9 mouse cellular contexts compared by ENCODE assay signal in the genomic region with DNA sequence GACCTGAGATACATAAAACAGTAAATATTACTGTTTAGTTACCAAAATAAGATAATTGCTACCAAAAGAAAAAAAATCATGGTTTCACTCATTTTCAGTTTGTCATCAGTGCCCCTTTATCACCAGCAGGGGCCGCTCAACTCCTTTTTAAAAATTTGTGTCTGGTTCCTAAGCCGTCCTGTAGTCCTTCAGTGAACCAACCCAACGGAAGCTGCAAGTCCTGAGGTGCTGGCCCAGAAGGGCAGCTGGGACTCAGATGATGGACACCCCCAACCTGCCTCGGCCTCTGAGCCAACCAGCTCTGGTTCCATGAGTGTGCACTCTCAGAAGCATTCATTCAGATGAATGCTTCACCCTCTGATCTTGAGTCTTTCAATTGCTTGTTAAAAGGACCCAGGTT. TPM values are rescaled to one million over a fixed set of nuclear protein-coding genes. Genes with fewer than 3 reads are reported as not detected.
A peak's percentile ranks its signal among the peaks of the same experiment; 100 is the strongest.
DNase-seq lines count a peak whose midpoint lies in the region; ATAC-seq lines count a peak whose summit lies in the region.
"Had no signal": no experiment of that assay in that cellular context is flagged by ENCODE, and none has a peak within 500 bp of the region (broad histone marks: within the 10 kb centered on the region; RNA-seq: fewer than 3 reads in every experiment).

No protein-coding gene starts in this region.

- no peak overlapping the region for H3K4me3 ChIP-seq in embryonic facial prominence, embryonic 10.5 days
- no peak overlapping the region for H3K4me3 ChIP-seq in hindbrain, embryonic 14.5 days (replicated peaks; ENCODE audit: low read length)
- no peak overlapping the region for H3K4me3 ChIP-seq in limb, embryonic 12.5 days (replicated peaks)
- H3K4me3 ChIP-seq: erythroblast, embryonic 14.5 days had no signal

- H3K27me3 ChIP-seq in embryonic facial prominence, embryonic 10.5 days (replicated peaks; ENCODE audit: low read depth, poor library complexity, severe bottlenecking) = no peaks in the 10 kb centered on the region
- no peaks in the 10 kb centered on the region for H3K27me3 ChIP-seq in hindbrain, embryonic 14.5 days (ENCODE audit: control insufficient read depth, insufficient read depth, low read length)
- H3K27me3 ChIP-seq in limb, embryonic 12.5 days = no peaks in the 10 kb centered on the region

- H3K9me3 ChIP-seq in embryonic facial prominence, embryonic 10.5 days = no peaks in the 10 kb centered on the region
- H3K9me3 ChIP-seq in hindbrain, embryonic 14.5 days (ENCODE audit: control insufficient read depth, low read length) = no peaks in the 10 kb centered on the region
- H3K9me3 ChIP-seq in limb, embryonic 12.5 days = no peaks in the 10 kb centered on the region

- ATAC-seq in hindbrain, embryonic 14.5 days (ENCODE audit: low FRiP score) = no peak
- peak; percentile 62; the same call in 1 of the 2 replicates for ATAC-seq in limb, embryonic 12.5 days (ENCODE audit: insufficient number of reproducible peaks, insufficient read depth, low FRiP score, low TSS enrichment, low read depth)
- ATAC-seq in monocyte, adult 5-6 weeks (replicated peaks; ENCODE audit: insufficient number of reproducible peaks, low FRiP score, low TSS enrichment, poor library complexity, severe bottlenecking) = peak; percentile 44; the same call in 1 of the 2 replicates

- DNase-seq in right cerebral cortex, adult 18-20 months = peak; percentile 31
- DNase-seq in right cerebral cortex, postnatal 36 days (ENCODE audit: low spot score in 2 of 2) = no peak
- peak; percentile 42 for DNase-seq in adrenal gland, adult 8-10 months
- DNase-seq in embryonic facial prominence, embryonic 10.5 days (ENCODE audit: low spot score) = peak; percentile 72
- DNase-seq in hindbrain, embryonic 14.5 days (ENCODE audit: low spot score) = peak; percentile 85
- DNase-seq in thymus, postnatal 36 days = peak; percentile 22 to 29

- no peak overlapping the region for H3K9ac ChIP-seq in hindbrain, embryonic 14.5 days
- H3K9ac ChIP-seq in limb, embryonic 12.5 days (replicated peaks) = no peak overlapping the region

- WGBS in embryonic facial prominence, embryonic 10.5 days = 5% methylated on average over 4 of the region's 4 CpGs
- 5% methylated on average over 4 of the region's 4 CpGs for WGBS in hindbrain, embryonic 14.5 days
- WGBS in limb, embryonic 12.5 days = 6% methylated on average over 4 of the region's 4 CpGs

- H3K27ac ChIP-seq in embryonic facial prominence, embryonic 10.5 days (replicated peaks) = peak overlapping the region; percentile 75
- H3K27ac ChIP-seq in hindbrain, embryonic 14.5 days = no peak overlapping the region
- no peak overlapping the region for H3K27ac ChIP-seq in limb, embryonic 12.5 days

- peaks cover 20% of the 10 kb centered on the region for H3K36me3 ChIP-seq in embryonic facial prominence, embryonic 10.5 days (replicated peaks)
- H3K36me3 ChIP-seq in hindbrain, embryonic 14.5 days (replicated peaks; ENCODE audit: control insufficient read depth, insufficient read depth) = peaks cover 16% of the 10 kb centered on the region
- peaks cover 20% of the 10 kb centered on the region; the same call in 1 of the 2 replicates for H3K36me3 ChIP-seq in limb, embryonic 12.5 days

- H3K4me1 ChIP-seq in embryonic facial prominence, embryonic 10.5 days = peaks cover 37% of the 10 kb centered on the region
- 0 out of 2 replicates have a peak, but pooled peaks cover 3% of the 10 kb centered on the region for H3K4me1 ChIP-seq in hindbrain, embryonic 14.5 days (replicated peaks; ENCODE audit: control insufficient read depth, insufficient read depth, low read length)
- peaks cover 14% of the 10 kb centered on the region for H3K4me1 ChIP-seq in limb, embryonic 12.5 days (replicated peaks)

- H3K4me2 ChIP-seq in hindbrain, embryonic 14.5 days (replicated peaks) = no peak overlapping the region
- H3K4me2 ChIP-seq in limb, embryonic 12.5 days = no peak overlapping the region

RNA-seq across cellular contexts. Expression of gene Cep63, which starts 10.2 kb away (rescaled TPM):
- total RNA-seq in adrenal gland, adult 8-10 months (2022) = 10 to 100 TPM; 33.8 to 46.8 (median 43.5) TPM
- 53.4 and 56.2 TPM in 2 replicates for polyA plus RNA-seq in embryonic facial prominence, embryonic 10.5 days (2016; fragmentation: Nextera tagmentation; extraction: Ambion mirVana)
- 31.3 and 35.7 TPM in 2 replicates for polyA plus RNA-seq in hindbrain, embryonic 14.5 days (2014; fragmentation: Nextera tagmentation; extraction: Ambion mirVana)
- polyA plus RNA-seq in limb, embryonic 12.5 days (2016; fragmentation: Nextera tagmentation; extraction: Ambion mirVana) = 52.6 and 53.7 TPM in 2 replicates
- 38.0 to 39.8 TPM (median 38.2 TPM) in 3 replicates for total RNA-seq in monocyte, adult 5-6 weeks (2017)

RNA-seq across cellular contexts. Expression of gene Anapc13, which starts 10.5 kb away (rescaled TPM):
- 100 to 1,000 TPM; 286 to 364 (median 329) TPM for total RNA-seq in adrenal gland, adult 8-10 months (2022)
- polyA plus RNA-seq in embryonic facial prominence, embryonic 10.5 days (2016; fragmentation: Nextera tagmentation; extraction: Ambion mirVana) = 146 and 164 TPM in 2 replicates
- polyA plus RNA-seq in hindbrain, embryonic 14.5 days (2014; fragmentation: Nextera tagmentation; extraction: Ambion mirVana) = 142 and 184 TPM in 2 replicates
- polyA plus RNA-seq in limb, embryonic 12.5 days (2016; fragmentation: Nextera tagmentation; extraction: Ambion mirVana) = 196 and 209 TPM in 2 replicates
- 61.1 to 104 TPM (median 69.2 TPM) in 3 replicates for total RNA-seq in monocyte, adult 5-6 weeks (2017)

Comparison
In these comparisons a context has a peak if more than half of its experiments do, and no peak if none do; other contexts are left out.
1. DNase-seq: peak in right cerebral cortex, adult 18-20 months (single experiment), adrenal gland, adult 8-10 months (single experiment), embryonic facial prominence, embryonic 10.5 days (single experiment), hindbrain, embryonic 14.5 days (single experiment) and thymus, postnatal 36 days (2 of 2); none in right cerebral cortex, postnatal 36 days (0 of 2).